Mouse (Mus musculus) kidney, adult 8-10 months (tissue): ENCODE results near the gene Narf.
A peak's percentile ranks its signal among the peaks of the same experiment; 100 is the strongest.

ENCODE experiments used
- DNase-seq, 2 experiments: peaks; one replicate each; pipeline ENCODE4 v3.0.0; 2022

The Narf gene

DNA sequence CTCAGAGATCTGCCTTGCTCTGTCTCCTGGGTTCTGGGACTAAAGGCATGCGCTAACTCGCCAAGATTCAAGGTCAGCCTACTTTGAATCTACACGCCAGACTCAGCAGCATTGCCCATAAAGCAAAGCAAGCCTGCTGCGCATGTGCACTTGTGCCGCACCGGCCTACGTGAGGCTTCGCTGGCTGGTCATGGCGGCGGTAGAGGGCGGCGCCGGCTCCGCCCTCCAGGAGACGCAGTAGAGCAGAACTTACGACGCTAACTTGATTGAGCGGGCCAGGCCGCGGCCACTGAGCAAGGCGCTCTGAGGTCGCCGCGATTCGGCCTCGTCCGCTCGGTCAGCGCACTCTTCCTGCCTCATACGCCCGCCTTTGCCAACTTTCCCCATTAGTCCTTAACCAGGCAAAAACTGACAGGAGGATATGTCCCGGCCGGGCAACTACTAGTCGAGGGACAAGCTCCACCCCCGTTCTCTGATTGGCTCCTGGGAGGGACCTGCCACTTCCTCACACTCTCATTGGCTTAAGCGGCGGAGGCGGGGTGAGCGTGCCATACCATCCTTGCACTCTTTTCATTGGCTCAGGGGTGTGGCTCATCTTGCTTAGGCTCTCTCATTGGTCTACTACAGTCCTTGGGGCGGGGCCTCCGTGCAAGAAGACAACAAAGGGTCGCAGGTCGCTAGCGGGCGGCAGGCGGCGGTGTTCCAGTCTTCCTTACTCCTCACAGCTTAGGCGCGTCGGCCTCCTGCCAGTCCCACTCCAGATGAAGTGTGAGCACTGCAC lies at the start of gene Narf:
Gene Narf, plus strand, starts transcription at position 690 of the 781 bp plus-strand sequence.
- DNase-seq: peak; percentile 100

DNA sequence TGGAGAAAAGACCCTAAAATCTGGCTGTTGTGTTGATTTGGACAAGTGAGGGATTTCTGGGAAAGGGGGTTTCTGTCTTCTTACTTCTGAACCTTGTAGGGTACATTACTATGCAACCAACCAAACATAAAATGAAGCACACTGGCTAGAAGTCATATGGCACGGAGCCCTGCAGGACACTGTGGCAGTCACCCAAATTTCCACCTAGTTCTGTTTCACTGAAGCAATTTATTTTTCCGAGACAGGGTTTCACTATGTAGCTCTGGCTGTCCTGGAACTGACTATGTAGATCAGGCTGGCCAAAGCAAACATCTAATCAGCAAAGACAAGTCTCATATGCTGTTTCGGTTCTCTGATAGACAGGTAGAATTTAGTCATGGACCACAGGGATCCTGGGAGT lies 47.4 kb upstream of the Narf start:
- peak; percentile 60 to 66 for DNase-seq

DNA sequence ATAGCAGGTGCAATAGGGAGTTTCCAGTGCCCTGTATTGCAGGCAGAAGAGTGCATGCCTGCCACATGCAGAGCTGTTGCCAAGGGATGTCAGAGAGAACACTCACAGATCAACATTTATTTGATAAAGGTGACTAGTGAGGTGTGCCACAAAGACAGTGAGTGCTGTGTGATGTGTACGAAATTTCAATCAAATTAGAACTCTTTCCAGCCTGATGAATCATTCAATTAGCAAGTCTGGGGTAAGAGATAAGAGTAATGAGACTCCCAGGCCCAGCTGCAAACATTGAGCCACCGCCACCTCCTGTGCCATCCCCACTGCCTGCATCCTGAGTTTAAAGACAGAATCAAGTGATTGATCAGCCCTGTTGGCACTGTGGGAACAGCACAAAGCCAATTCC lies 44.3 kb upstream of the Narf start:
- DNase-seq: no peak

DNA sequence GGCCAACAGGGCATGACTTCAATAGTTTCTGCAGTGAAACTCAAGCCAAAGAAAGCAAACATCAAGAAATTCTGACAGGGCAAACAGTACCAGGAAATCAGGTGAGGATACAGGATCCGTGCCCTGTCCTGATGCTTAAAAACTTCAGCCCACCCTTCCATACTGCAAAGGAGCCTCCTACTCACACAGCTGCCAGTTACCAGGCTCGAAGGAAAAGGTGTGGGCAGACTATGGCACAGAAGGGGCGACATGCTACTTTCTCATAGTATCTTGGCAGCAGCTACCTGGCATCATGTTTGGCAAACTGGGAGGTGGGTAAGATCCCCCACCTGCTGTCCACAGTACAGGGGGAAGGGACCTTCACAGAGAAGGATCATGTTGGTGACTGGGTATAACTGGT lies 43.6 kb upstream of the Narf start:
- no peak for DNase-seq

DNA sequence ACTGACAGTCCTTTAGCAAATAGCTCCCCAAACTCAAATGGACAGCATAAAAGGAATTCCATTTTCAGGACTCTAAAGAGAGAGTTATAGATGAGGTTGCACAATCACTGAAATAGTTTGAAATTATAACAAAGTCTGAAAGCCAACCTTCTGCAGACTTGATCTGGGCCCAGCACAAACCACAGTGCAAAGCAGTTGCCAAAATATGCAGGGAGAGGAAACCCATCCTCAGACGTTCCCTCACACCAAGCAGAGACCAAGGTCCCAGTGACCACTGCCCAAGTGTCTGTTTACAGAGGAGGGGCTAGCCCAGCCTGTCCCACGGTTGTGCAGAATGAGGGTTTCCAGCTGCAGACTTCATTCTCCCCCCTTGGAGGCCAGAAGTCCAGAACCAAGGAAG lies 38.4 kb upstream of the Narf start:
- no peak for DNase-seq

DNA sequence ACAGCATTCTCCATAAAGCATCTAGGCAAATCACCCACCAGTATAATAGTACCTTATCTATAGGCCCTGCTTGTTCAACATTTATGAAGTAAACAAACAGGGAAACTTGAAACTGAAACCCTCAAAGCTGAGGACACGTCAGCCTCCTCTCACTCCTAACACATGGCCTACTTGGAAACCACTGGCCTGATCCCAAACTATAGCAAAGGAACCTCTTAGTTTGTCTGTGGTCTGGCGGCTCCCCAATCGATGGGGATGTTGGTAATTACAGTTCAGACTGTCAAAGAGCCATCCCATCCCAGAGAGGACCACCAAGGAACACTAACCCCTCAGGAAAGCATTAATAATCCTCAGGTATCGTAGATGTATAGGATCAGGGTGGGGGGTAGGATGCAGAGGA lies 37.2 kb upstream of the Narf start:
- no peak for DNase-seq

DNA sequence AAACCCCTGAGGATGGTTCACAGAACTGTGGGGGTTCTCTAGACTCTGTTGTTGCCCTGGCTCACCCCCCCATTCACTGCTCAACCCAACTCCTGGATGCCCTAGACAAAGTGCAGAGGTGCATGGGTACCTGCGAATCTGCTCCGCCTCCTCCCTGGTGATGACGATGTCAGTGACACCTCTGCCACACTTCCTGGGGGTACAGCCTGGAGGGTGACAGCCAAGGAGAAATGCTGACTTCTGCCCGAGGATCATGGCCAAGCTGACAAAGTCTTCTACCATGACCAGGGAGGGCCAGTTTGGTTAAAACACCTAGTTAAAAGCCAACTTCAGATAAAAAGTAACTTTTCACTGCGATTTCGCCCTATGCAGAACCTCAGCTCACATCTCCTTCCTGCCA lies 36.3 kb upstream of the Narf start:
- peak; percentile 63 to 68 for DNase-seq

DNA sequence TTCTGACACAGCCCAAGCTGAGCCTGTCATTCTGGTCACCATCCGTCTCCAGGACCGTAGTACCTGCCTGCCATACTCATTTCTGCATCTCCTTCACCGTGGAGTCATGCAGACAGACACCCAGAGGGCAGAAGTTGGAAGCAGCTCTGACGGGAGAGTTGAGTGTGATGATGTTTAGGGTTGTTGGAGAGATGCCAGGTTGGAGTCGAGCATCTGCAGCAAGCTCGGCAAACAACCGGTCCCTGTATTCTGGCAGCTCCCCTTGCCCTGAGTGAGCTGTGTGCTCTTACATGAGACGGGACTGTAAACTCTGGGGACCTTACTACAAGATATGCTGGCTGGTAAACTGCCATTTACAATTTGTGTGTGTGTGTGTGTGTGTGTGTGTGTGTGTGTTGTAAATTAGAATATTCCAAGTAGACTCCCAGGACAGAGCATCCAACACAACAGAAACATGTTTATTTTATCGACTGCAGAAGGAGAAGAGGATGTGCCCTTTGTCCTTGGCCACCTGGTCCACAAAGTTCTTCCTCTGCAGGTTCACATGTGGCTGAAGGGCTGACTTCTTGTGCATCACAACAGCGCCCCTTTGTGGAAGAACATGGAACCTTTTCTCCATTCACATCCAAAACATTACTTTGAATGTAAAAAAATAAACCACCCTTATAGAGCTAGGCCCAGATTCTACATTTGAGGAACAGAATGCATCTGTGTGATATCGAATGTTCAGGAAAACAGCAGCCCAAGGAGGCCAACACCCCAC lies 35.4 kb upstream of the Narf start:
- DNase-seq: peak; percentile 52 to 68

DNA sequence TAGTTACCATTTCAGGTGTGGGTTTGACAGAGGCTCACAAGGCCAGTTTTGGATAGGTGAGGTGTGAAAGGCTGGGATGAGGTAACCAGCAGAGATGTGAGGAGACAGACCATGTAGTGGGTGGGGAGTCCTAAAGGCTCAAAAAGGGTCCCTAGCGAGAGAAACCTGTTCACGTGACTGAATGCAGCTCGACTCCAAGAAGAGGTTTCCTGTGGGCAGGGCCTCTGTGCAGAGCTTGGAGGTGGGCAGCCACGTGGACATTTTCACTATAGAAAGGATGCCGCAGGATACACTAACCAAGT lies 33.2 kb upstream of the Narf start:
- no peak for DNase-seq

DNA sequence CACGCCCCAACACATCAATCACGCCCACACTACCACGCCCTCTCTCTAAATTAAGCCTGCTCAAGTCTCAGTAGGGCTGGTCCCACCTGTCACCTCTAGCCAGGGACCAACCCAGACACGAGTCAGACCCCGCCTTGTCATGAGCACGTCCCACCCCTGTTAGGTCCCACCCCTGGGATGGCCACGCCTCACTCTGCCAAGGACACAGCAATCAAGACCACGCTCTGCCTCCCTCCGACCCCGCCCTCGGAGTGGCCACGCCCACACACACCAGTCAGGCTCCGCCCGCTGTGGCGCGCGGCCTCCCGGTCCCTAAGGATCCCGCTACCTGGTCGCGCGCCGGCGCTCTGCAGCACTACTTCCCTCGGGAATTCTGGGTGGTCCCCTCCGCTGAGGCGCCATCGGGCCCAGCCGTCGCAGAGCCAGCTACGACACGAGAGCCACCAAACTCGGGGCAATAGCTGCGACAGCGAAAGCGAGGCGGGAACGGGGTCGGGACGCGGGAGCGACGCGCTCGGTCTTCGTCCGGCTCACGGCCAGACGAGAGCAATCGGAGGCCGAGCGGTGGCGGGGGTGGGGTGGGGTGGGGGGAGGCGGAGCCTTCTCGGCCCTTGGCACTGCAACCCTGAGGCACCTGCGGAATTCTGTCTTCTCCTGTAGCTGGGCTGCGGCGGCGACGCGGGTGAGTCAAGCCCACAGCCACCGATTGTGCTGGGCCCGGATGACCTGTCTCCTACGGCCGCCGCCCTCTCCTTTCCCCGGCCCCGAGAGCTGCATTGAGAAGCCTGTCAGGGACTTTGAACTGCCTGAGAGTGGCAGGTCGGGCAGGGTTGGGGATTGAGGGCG lies 32.7 kb upstream of the Narf start, which contains the start of the genes Hexdc and Ogfod3:
Gene Hexdc, plus strand, starts transcription at position 273 of the 846 bp plus-strand sequence.
Gene Ogfod3, minus strand, starts transcription at position 551 of the 846 bp plus-strand sequence.
- DNase-seq: peak; percentile 96 to 97

DNA sequence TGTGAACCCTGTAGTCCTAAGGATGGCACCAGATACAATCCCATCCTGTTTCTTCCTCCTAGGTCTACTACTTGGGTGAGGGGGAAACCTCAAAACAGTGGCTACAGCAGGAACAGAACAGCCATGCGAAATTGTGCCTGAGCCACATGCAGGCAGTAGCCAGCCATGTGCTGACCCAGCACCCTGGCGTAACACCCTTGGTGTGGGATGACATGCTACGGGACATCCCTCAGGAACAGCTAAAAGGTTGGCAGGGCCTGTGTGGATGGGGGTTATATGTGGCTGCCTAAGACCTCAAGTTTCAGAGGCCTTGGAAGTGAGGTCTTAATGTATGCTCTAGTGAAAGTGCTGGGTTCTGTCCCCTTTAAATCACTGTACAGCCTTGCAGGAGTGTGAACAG lies 20.2 kb upstream of the Narf start:
- DNase-seq: no peak

DNA sequence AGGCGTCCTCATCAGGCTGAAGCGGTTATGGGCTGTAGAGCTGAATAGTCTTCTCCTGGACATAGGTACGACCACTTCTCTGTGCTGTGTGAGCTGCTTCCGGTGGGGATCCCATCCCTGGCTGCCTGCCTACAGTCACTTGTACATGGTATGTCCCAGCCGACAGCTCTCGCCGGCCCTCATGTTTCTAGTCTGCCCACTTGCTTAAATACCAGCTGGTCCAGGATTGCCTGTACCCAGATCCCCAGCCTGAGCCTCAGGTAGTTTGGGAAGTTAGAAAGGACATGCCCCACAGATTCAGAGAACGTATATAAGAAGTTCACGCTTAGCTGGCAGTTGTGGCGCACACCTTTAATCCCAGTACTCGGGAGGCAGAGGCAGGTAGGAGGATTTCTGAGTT lies 17.3 kb upstream of the Narf start:
- no peak for DNase-seq

DNA sequence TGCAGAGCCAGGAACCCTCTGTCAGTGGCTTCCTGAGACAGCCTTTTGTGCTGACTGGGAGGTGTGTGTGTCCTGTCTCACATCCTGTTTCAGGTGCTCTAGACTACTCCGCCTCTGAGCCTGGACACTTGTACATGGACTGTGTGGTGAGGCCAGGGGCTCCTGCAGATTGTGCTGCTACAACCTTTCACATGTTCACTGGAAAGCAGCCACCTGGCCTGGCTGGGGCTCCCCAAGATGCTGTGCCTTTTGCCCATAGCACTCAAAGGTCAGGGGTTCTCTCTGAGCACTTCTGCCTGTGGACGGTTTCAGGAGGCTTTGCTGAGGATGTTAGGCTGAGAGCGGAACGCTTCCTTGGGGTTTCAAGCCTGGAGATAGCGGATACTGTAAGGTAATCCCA lies 16.3 kb upstream of the Narf start:
- no peak for DNase-seq

DNA sequence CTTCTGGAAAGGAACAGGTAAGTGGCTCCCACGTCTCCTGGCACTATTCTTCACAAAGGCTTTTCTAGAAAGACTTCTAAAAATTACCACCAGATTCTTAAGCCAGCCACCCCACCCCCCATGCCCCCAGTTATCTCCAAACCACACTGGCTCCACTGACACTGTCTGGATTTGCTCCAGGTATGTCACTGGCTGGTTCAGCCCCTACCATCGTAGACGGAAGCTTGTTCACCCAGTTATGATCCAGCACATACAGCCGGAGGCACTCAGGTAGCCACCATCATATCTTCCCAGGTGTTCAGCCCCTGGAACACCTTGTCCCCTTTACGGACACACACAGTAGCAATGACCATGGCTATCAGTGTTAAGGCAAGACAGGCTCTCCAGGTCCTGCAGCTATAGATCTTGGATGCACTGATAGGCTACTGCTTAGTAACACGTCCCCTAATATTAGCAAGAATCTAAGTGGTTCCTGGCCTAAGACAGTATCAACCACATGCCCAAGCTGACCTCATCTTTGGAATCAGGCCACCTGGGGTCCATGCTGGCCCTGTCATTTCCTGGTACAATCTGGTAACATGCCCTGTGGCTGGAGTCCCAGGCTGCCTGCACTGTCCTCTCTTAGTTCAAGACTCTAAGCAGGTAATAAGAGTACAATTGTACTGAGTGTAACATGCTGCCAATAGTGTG lies 15.6 kb upstream of the Narf start:
- DNase-seq: no peak

DNA sequence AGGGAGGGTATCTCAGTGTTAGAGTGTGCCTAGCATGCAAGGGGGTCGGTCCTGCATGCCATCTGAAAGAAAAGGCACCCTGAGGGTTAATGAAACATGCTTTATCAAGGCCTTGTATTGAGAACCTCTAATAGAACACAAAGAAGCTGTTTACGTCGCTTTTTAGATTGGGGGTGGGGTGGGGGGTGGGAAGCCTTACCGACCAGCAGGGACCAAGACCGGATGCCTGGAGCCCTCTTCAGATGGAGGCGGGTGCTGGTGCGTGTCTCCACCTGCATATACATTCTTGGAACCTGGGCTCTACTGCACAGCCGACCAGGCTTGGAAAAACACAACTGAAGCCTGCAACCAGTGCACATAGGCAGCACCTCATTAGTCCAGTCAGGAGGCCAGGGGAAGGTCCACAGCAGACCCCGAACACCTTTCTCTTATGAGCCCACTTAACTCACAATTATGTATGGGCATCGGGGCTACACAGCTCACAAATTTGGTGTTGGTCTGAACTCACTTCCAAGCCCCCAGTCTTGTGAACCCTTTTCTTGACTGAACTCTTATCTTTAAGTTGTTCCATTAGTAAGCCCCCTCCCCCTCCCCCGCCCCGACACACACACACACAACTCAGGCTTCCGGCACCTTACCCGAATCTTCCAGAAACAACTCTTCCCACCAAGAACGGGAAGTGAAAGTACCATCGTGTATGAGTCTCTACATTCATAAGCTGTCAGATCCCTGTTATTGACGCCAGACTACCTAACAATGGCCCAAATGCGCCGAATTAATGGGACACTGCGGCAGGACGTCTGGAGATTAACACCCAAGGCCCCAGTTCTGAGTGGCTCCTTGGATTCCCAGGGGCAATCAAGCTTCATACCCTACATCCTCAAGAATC lies 8.7 kb upstream of the Narf start:
- no peak for DNase-seq

DNA sequence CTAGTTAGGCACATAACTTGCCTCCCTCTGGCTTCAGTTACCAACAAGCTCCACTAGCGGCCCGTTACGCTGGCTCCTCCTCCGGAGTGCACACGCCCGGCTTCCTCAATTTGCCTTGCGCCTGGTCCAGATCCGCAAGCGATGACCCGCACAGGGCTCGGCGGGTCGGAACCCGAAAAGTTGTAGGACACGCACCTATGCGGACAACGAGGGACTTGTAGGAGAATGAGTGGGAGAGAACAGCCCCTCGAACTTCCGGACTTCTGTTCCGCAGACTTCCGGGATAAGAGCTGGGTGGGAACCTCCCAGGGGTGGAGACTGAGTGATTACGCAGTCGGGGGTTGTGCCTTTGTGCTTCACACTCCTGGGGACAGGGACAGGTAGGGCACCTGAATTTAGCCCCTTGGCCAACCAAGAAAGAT lies 8.0 kb upstream of the Narf start, which contains the start of gene Cybc1:
Gene Cybc1, minus strand, starts transcription at position 305 of the 422 bp plus-strand sequence.
- DNase-seq: peak; percentile 82 to 85

DNA sequence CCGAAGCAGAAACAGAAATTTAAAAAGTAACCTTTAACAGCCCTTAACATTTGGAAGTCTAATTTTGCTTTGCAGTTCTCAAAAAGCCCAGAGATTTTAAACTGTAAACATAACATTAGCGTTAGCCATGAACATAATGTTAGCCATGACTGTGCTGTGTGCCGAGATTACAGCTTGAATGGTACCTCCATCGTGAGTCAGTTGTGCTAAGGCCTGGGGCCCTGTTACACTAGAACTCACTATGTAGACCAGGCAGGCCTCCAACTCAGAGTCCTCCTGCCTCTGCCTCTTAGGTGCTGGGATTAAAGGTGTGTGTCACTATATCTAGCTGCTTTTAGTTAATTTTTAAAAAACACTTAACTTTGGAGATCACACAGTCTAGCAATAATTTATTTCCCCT lies 5.9 kb upstream of the Narf start:
- peak; percentile 71 to 73 for DNase-seq

DNA sequence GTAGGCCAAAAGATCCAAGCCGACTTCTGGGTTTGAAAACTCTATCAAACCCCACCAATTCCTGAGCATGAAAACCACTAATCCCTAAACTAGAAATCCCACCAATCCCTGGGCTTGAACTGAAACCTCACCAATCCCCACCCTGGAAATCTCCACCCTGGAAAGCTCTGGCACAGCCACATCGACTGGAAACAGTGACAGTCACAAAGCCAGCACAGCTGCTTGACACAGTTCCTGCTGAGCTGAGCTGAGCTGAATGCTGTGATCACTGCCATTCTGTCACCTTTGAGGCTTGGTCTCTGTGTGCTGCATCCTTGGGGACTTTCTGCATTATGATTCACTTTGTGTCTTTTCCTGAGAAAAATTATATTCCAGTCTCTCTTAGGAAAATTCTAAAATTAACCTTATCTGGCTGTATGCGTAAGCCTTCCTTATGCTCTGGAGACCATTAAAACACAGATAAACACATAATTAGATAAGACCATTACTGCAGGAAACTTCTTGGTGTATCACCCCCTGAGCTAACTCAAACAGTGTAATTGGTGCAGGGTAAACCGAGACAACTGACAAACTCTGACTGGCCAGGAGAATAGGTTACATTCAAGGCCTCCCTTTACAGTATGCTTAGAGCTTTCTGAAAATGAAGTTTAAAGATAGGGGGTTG lies 5.3 kb upstream of the Narf start:
- DNase-seq: no peak

DNA sequence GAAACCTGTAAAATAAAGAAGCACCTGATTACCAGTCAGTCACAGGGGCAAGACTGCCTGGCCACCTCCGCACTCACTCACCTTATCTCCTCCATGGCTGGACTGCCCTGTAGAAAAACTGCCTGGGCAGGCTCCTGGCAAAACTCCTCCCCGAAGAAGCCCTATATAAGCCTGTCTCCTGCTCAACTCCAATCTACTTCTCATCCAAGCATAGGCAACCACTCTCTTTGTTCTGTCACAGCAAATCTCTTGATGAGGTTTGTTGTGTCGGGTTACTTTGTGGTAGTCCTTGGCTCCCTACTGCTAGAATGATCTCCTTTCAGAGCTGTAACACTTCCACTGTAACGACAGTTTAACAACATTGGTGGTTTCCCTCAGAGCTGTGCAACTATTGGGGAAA lies 4.3 kb upstream of the Narf start:
- no peak for DNase-seq

DNA sequence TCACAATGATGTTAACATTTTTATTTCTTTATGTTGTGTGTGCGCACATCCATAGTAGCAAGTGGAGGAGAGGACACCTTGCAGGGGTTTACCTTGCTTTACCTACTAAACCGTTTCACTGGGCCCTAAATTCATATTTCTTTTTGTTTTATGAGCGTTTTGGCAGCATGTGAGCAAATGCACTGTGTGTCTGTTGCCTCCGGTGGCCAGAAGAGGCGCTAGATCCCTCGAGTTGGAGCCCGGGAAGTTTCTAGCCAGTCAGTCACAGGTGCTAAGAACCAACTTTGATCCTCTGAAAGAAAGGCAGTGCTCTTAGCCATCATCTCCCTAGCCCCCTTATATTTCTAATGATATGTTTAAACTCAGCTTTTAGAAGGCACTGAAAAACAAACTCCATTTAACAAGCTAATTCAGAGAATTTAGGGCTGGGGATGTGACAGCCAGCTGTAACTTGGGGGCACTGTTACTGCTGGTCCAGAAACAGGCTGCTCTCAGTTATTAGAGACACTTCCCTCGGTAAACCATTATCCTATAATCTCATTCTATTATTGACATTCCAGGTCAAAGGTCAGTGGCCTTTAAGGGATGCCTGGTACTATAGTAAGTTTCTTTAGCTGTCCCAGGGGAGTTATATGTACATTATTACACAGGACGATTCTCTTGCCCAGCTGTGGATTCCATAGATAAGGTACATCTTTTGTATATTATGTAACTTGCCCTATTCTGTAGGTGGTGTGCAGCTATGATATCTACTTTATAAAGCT lies 1.4 kb upstream of the Narf start:
- peak; percentile 46 to 48 for DNase-seq
